Mouse (Mus musculus) left cerebral cortex, postnatal 10 days (tissue): ENCODE data around the gene Rfc2. TPM values are rescaled to one million over a fixed set of nuclear protein-coding genes. Genes with fewer than 3 reads are reported as not detected.

ENCODE experiments used
- DNase-seq, 2 experiments: peaks; one replicate each; pipeline ENCODE4 v3.0.0; 2021 to 2022; ENCODE audit warnings: low spot score in 2 of 2, mixed read lengths in 1 of 2; ENCODE audit errors: extremely low spot score in 1 of 2
- intact Hi-C: fragments of 180-260 bp; cut with DNase I; formaldehyde crosslinking; loops from one replicate; pipeline ENCODE4 v1.15.1; 2025
- total RNA-seq, 2 experiments: library from RNA; stranded (reverse); gene quantifications; 2 replicates each; pipeline ENCODE4 v1.2.3; 2021

Gene Rfc2
- total RNA-seq = 10 to 100 TPM; 78.3 to 80.8 TPM

DNA sequence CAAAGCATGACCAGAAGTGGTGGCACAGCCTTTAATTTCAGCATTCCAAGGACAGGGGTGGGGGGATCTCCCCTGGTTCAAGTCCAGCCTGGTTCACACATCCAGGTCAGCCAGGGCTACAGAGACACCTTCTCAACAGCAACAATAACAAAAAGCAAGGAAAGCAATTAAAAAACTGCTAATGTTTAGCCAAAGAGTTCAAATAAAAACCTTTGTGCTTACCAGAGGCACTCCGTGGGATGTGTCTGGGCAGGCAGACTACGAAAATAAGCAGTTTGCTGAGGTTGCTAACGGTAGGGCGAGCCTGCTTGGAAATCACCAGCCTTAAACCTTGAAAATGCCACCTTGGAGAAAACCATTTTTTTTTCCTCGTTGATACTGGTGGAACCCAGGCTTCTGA is at the start of gene Rfc2:
Gene Rfc2, plus strand, starts transcription at position 221 of the 400 bp plus-strand sequence.
- intact Hi-C loops = no loop called here
- DNase-seq = no peak

DNA sequence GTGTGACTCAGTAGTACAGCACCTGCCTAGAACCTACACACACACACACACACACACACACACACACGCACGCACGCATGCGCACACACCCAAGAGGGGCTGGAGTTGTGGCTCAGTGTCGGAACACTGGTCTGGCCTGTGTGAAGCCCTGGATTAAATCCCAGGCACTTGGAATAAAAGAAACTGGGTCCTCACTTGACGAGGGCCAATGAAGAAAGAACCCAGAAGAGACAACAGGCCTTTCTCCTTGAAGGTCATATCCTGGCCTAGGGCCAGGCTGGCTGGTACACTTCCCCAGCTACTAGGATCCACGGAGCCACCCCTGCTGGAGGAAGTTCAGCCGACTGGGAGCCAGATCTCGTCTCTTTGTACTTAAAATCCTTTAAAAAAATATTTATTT is 49.6 kb upstream of the Rfc2 start:
- DNase-seq = peak; percentile 67 to 75
- intact Hi-C loops = no loop called here

DNA sequence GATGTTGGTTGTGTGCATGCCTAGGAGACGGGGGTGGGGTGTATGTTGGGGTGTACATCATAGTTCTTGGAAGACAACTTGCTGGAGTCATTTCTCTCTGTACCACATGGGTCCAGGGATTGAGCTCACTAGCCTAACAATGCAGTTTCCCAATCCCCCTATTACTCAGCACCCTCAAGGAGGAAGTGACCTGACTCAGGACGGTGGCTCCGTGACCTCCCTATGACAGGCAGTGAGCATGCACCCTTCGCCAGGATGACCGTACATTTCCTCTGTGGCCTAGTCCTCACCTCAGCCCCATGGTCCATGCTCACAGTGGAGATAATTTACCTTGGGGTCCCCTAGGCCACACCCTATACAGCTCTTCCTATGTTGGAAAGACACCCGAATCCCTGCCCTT is 48.7 kb upstream of the Rfc2 start:
- DNase-seq = no peak
- intact Hi-C loops = no loop called here

DNA sequence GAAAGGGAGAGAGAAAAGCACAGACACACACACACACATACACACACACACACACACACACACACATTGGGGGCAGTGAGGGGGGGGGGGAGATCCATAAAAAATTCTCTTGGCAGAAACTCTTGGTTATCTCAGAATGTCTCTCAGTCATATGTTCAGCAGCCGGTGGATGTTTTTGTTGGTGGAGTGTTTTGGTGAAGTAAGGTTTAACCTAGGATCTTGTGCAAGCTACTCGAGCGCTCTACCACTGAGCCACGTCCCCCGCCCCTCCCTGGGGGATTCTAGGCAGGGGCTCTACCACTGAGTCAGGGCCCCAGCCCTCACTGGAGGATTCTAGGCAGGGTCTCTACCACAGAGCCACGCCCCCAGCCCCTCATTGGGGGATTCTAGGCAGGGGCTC is 45.1 kb upstream of the Rfc2 start:
- intact Hi-C loops = no loop called here
- no peak for DNase-seq

DNA sequence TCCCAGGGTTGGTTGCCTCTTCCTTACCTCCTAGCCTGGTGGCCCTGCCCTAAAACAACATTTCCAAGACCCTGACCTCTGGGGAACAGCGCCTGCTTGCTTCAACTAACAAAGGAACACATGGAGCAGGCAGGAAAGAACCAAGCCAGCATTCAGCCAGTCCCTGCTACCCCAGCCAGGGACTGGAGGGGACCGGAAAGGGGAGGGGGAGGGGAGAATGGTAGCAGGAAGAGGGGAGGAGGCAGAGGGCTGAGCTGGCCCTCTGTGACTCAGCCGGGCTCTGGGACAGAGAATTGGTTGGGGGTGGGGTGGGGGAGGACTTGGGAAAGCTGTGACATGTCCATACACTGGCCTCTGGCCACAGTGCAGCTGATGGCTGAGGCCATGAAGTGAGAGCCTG is 41.3 kb upstream of the Rfc2 start:
- intact Hi-C loops = loop anchor here (5.0 kb wide), 1 partner anchor 33 kb away; no protein-coding TSS in a partner anchor
- peak in 1 of 2 experiments; percentile 86 for DNase-seq

DNA sequence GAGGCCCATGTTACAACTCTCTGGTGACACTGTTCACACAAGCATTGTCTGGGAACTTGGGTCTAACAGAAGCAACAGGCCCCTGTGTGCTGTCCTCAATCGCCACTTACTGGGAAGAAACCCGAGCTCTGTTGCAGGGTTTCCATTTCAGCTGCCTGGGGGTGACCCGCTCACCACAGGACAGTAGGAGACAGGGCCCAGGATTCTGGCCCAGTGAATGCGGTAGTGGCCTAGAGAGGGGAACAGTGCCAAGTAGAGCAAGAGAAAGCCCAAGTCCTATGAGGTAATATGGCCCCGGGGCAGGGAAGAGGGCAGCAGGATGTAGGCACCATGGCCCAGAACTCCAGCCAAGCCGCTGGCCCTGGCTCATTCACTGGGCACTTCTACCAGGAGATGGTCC is 40.3 kb upstream of the Rfc2 start:
- no peak for DNase-seq
- intact Hi-C loops = loop anchor here (5.0 kb wide), 1 partner anchor 34 kb away; no protein-coding TSS in a partner anchor

DNA sequence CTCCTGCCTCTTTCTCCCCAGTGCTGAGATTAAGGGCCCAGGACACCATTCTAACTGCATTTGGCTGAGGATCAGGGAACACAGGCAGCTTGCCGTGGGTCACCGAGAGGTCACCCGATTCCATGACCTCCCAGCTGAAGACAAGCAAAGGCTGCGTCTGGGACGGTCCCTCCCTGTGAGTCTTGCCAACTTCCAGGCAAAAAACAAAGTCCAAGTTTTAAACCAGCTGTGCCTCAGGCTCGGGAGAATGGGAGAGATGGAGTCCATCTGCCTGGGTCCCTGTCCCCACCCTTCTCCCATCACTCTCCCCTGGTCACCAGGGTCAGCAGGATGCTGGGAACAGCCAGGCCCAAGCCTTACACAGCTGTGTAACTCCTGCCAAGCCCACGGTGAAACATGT is 39.5 kb upstream of the Rfc2 start:
- intact Hi-C loops = loop anchor here (5.0 kb wide), 1 partner anchor 34 kb away; no protein-coding TSS in a partner anchor

DNA sequence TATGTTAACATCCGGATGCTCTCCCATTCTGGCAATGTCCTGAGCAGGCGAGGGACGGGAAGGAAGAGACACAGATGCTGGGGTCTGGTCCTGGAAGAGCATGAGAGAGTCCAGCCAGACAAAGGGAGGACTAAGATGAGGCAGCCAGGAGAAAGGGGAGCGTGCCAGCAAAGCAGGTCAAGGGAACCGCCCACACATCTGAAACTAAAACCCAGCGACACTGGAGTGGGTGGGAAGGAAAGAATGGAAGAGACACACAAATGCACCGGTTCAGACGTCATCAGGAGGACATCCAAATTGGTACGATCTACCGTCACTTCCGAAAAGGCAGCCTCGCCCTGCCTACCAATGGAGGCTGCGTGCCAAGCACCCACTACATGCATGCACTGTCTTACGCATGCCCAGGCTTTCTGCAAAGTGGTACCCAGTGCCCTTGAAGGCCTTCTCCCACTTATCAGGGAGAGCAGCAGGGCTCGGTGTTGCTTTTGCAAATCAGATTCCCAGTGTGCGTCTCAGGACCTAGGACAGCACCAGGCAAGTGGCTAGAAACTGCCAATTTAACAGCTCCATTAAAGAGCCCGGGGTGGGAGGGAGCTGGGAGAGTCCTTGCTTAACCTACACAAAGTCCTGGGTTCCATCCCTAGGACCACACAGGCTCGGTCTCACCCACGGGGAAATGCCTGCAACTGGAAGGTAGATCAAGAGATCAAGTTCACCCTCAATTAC is 36.5 kb upstream of the Rfc2 start:
- intact Hi-C loops = loop anchor here (5.0 kb wide), 1 partner anchor 37 kb away; no protein-coding TSS in a partner anchor
- DNase-seq = no peak

More for the DNA sequence above, 39.5 kb upstream of the Rfc2 start:
- DNase-seq = peak in 1 of 2 experiments; percentile 74

DNA sequence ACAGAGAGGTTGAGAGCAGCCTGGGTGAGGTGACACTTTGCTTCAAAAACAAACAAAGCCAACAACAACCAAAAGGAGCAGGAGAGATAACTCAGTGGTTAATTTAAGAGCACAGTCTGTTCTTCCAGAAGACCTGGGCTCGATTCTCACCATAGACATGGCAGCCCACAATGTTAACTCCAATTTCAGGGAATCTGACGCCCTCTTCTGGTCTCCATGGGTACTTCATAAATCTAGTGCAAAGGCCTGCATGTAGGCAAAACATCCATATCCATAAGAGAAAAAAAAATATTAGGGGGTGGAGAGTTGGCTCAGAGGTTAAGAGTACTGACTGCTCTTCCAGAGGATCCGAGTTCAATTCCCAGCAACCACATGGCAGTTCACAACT is 35.9 kb upstream of the Rfc2 start:
- DNase-seq = no peak
- intact Hi-C loops = no loop called here

DNA sequence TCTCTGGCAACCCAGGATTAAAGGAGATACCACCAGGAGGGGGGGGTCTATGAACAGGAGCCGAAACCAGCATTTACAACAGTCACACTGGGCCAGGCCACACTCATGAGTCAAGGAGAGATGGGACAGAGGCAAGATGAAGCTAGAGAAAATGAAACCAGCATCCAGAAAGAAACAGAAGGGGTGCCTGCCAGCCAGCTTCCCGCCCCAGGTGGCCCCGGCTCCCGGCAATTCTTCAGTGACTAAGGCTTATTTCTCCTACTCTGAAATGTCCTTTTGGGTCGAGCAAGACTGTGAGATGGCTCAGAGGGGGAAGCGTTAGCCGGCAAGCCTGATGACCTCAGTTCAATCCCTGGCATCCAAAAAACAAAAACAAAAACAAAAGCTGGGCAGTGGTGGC is 34.4 kb upstream of the Rfc2 start:
- intact Hi-C loops = no loop called here
- no peak for DNase-seq

DNA sequence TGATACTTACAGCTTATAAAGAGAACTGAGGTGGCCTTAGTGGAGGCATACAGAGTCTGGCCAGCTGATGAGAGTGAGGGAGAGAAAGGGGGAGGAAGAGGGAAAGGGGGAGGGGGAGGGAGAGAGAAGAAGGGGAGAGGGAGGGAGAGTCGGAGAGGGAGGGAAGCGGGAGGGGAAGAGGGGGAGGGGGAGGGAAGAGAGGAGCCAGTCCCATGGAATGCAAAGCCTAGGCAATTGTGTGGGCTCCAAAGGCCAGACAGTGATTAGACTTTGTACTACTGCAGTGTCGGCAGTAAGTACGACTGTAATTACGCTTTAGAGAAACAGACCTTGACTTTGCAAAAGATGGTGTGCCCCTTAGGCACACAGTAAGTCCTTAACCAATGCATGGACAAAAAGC is 32.9 kb upstream of the Rfc2 start:
- intact Hi-C loops = no loop called here

DNA sequence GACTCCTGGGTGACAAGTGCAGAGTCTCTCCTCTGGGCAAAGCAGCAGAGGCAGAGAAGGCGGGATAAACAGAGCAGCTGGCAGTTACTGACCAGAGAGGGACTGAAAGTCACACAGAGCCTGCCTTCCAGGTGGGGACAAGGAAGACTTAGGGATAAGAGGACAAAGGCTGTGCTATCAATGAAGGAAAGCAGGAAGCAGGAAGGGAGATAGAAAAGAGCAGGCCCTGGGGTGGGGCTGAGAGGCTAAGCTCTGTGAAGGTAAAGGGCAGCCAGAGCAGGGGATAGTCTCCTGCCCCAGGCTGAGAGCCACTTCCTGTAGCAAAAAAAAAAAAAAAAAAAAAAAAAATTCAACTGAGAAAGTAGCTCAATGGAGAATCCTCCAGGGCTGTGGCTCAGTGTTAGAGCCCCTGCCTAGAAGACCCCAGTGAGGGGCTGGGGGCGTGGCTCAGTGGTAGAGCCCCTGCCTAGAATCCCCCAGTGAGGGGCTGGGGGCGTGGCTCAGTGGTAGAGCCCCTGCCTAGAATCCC is 31.5 kb upstream of the Rfc2 start:
- intact Hi-C loops = no loop called here

More for the DNA sequence above, 32.9 kb upstream of the Rfc2 start:
- DNase-seq = no peak

DNA sequence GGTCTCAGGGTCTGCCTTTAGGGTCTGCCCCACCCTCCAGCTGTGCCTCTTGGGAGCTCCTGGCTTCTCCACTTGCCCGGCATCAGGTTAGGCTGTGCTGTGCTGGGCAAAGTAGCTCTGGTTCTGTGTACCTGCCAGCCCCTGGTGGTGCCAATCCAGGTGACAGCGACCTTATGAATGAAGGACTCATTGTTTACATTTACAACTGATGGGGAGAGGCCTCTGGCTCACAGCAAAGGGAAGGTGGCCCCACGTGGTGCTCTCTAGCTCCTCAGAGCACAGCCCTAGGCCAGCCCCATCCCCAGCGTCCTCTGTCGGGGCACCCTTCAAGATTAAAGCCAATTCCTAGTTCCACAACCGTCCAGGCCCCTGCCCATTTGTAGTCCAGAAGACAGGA is 30.3 kb upstream of the Rfc2 start:
- intact Hi-C loops = no loop called here
- no peak for DNase-seq

More for the DNA sequence above, 31.5 kb upstream of the Rfc2 start:
- no peak for DNase-seq

DNA sequence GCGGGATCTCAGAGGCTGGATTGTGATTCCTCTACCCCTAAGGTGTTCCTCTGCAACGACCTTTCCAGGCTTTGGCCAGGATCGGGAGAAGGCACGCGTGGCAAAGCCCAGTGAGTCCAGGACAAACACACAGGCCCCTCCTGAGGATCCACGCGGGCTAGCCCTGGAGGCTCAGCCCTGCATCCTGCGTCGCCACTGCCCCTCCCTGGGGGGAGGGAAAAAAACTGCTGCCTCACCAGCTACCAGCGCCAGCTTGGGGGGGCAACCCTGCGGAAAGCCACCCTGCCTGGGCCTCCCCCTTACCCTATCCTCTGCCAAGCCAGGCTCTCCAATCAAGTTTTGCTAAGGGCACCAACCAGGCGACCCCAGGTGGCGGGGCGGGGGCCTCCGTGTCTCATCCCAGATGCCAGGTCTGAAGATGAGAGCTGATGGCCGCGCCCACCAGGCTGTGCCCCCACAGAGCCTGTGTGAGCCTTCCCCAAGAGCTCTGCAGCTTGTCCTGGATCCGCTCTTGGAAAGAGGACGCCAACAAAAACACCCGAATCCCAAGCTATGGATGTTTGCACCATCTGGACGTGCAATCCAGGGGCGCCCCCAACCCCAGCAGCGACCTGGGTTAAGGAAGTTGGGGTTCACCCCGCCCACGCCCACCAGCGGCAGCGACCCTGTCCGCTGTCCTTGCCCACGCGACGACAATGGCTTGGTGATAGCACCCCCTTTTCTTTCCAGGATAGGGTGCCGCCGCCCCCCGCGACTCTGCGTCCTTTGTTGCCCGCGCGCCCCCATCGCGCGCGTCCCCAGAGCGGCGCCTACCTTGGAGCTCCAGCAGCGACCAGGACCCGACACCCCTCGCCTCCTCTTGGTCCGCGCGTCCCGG is 29.7 kb upstream of the Rfc2 start:
- peak in 1 of 2 experiments; percentile 77 for DNase-seq
- intact Hi-C loops = no loop called here

DNA sequence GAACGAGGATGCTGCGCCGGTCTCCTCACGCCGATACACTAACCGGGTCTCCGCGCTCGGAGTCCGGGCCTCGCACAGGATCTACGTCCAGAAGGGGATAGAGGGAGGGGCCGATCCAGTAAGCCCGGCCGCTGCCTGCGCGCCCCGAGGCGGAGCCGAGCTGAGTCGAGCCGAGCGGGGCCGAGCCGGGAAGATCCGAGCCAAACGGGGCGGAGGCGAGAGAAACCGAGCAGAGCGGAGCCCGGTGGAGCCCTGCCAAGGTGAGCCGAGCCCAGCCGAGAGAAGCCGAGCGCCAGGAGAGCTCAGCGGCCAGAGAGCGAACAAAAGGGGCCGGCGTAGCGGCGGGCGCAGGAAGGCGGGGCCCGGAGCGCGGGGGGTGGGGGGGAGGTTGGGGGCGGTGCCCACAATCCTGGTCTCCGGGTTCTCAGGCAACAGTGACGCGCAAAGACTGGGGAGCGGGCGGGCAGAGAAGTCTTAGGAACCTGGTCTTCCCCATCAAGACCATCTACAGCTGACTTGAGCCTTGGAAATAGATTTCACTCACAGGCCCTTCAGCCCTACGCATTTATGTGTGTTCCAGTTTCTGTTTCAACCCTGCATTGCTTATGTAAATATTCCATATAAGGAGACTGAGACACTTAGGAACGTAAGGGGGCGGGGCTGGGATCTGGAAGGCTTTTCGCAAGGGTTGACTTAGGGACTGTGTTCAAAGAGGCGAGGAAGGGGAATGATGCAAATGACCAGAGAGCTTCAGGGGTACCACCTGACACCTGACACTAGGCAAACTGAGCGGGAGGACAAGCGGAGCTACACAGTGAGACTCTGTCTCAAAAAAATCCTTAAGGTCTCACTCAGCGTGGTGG is 28.8 kb upstream of the Rfc2 start, which contains the start of gene Clip2:
Gene Clip2, minus strand, starts transcription at position 325 of the 863 bp plus-strand sequence.
- peak; percentile 98 to 99 for DNase-seq
- intact Hi-C loops = no loop called here

DNA sequence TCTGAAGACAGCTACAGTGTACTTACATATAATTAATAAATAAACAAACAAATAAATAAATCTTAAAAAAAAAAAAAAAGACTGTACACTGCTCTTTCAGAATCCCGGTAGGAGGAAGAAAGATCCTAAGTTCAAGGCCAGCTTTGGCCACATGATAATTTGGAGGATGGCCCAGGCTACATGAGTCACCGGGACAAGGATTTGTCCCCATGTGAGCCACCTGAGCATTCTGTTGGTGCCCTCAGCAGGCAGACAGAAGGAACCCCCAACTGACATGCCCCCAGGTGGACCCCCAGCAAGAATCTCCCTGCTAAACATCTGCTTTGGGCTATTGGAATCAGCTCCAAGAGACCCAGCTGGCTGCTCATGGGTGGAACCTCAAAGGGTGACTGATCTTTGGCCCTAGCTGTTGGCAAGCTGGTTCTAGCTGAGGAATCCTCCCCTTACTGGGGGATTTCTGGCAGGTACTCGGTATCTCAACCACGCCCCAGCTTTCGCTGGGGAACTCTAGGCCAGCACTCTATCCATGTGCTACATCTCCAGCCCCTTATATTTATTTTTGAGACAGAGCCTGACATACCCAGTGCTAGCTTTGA is 27.1 kb upstream of the Rfc2 start:
- intact Hi-C loops = no loop called here
- no peak for DNase-seq

DNA sequence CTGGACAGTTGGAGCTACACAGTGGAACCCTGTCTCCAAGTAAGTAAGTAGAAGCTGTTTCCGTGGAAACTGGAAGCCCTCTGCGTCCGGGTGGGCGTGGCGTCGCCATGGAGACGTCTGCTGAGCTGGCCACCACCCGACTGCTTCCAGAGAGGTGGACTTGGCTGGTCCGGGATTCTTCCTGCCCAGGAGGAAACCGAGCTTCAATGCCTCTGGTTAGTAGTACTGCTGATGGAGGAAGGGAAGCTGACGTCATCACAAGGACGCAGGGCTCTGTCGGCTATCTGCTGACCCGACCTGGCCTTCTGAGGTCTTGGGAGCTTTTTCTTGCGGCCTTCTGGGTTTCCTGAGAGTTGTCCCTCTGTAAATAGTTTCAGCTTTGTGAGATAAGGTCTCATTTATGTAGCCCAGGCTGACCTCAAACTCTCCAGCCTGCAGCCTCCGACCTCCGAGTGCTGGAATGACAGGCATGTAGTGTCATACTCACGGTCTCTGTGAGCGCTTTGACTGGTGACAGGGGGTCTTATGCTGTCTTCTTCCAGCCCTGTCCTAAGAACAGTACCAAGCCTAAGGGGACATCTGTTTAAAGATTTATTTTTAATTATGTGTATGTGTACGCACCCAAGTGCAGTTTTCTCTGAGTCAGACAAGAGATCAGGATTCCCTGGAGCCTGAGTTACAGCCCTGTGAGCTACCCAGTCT is 25.6 kb upstream of the Rfc2 start:
- intact Hi-C loops = no loop called here
- DNase-seq = peak; percentile 84 to 94

DNA sequence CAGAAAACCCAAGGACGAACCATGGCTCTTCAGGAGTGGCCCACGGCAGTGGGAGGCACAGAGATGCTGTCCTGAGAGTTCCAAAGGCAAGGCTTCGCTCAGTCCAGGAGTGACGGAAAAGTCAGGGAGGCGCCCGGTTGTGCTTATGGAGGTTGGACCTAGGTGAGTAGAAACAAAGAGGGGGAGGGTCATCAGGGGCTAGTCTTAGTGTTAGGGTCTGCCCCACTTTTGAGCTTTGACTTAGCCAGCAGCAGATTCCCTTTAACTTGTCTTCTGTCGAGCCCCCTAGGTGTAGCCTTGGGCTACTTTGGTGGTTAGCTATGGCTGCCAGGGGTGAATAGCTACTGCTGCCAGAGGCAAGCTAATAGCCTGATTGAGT is 21.1 kb upstream of the Rfc2 start, which contains the start of gene Syna:
Gene Syna, minus strand, starts transcription at position 101 of the 379 bp plus-strand sequence.
- intact Hi-C loops = no loop called here
- no peak for DNase-seq
